Mouse (Mus musculus) spleen, embryonic (tissue): ENCODE measurements around the gene Rab9b.

Experiments used
- CTCF ChIA-PET: fragments of 350-600 bp; sonication (Branson Sonifier 250); formaldehyde crosslinking; loops from one replicate; lab custom pipeline; 2022; lab: Charles Lee

Gene Rab9b

DNA sequence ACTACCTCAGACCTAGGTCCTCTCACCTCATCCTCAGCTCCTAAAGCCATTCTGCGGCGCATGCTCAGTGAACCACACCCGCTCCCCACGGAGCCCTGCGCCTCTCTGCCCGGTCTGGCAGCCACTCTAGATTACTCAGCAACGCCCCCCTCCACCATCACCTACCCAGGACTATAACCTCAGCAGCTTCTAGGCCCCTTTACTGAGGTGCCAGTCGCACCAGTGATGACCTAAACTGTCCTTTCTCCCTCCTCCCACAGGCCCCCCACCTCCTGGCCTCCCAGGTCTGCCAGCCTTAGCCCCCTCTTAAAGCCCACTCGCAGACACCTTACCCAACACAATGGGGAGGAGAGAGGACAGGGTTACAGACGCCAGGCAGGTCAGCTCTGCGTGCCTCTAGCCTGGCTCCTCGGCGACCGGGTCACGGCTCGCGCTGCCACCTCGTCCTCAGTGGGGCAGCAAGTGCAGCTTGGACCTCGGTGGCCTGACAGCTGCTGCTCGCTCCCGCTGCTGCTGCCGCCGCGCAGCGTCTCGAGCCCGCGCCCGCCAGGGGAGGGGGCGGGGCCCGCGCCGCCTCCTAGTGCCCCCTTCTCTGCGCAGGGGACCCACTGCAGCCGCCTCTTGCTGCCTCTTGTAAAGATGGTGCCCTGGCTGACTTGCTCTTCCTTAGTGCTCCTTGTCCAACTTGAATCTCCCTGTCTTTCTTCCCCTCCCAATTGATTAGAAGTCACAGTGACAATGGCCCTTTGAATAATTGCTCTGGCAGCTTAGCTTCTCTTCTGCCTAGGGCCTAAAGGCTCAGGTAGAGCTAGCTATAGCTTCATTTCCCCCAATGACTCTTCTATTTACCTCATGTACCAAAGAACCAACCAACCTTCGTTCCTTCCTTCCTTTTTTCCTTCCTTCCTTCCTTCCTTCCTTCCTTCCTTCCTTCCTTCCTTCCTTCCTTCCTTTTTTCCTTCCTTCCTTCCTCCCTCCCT lies at the start of gene Rab9b:
Gene Rab9b, minus strand, starts transcription at position 695 of the 980 bp plus-strand sequence.
- CTCF ChIA-PET = no interaction called here

DNA sequence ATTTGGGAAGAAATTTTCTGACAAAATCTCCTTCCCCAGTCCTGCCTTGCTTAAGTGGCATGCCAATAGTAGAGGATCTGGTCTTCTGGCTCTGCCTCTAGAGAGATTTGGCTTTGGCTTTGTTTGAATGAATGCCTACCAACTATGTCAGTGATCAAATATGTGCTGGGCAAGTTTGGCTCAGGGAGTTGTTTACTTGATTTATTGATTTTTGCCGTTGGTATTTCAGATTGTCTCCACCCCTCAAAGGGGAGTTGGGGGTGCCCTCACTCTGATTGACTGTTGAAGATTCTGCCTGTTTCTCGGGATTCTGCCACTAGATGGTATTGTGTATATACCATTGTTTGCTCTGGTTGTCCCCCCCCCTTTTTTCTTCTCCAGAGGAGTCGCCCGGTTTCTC lies 35.8 kb upstream of the Rab9b start:
- CTCF ChIA-PET = no interaction called here

DNA sequence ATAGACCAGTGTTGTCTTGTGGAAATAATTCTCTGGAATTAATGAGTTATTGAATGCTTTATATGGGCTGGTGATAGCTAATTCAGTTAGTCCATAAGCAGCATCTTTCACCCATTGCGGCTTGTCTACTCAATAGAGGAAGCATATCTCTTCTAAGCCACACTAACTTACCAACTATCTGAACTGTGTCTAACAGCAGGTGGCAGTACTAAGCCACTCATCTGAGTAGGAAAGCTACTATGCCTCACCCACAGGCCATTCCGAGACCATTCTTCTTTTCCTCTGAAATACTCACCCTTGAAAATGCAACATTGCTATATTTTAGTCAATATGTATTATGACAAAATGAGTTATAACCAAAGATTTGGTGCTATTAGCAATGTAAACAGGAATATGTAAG lies 27.2 kb upstream of the Rab9b start:
- CTCF ChIA-PET = no interaction called here

DNA sequence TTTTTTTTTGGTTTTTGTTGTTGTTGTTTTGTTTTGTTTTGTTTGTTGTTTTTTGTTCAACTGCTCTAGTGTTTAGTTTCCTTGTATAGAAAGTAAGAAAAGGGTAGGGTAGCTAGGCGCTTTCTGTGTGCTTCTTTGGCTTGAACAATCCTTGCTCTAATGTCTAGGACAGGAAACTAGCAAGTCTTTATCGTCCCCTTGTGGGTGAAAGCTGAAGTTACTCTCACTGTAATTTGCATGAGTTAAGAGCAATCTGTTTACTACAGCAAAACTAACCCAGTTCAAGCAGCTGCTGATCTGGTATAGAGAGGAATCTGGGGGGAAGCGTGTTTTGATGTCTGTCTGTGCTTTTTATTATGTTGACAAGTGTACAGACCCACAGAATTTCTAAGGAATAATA lies 18.3 kb downstream of the Rab9b start:
- CTCF ChIA-PET = no interaction called here

DNA sequence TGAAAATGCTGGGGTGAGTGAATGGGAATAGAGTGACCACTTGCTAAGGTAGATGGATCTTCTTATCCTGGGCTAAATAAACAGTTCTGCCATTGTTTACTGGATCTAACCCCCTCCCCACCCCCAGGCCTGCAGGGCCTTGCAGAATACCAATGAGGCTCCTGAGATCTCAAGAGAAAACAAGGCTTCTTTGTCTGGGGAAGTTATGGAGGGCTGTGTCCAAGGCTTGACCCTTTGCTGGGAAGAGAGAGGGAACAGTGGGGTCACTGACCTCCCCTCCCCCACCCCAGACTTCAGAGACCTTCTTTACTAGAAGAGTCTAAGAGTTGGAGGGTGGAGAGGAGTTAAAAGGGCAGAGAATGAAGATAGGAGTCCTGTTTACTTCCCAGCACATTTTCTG lies 39.9 kb downstream of the Rab9b start:
- CTCF ChIA-PET = no interaction called here

DNA sequence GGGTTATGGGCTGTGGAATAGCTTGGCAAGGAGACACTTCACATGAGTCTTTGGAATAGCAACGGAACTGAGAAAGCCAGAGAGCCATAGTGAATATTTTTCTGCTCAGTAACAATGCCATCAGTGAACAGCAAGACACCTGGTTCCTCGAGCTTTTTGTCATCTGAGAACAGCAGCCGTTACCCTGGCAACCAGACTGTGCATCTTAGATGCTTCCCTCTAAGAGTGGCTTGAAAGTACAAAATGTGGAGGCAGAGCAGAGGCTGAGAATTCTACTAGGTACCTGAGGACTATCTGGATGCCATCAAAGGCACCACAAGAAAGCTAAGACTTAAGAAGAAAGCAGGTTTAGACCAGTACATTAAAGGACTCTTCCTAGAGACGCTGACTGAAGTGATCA lies 43.5 kb downstream of the Rab9b start:
- CTCF ChIA-PET = no interaction called here

DNA sequence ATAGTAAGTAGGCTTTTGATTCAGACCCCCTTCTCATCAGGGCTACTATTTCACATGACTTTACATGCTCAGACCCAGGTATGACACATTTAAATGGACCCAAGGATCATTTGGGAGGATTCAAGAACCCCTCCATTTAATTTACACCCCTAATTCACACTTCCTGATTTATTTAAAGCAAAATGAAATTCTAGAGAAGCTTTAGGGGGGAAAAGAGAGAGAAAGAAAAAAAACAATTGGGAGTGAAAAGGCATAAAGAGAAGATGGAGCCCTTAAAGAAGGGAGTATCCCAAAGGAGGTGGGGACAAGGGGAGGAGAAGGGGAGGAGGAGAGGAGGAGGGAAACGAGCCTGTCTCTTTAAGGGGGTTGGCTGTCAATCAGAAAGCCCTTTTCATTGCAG lies 46.2 kb downstream of the Rab9b start, which contains the start of gene Plp1:
Gene Plp1, plus strand, starts transcription at position 301 of the 400 bp plus-strand sequence.
- CTCF ChIA-PET = no interaction called here

DNA sequence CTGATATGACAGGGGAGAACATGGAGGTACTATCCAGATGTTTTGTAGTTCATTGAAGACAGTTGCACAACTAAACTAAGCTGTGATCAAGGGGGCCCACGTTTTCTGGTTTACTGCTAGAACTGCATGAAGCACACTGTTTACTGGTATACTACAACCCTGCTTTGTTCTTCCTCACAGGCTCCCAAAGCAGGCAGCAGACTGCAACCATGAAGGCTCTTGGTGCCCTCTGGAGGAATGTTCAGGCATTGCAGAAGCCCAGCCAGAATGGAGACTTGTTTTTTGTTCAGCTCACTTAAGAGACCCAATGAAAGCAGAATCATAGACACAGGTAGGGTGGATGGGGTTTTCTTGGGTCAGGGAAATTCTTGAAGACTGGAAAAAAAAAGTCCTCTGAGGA lies 48.3 kb downstream of the Rab9b start:
- CTCF ChIA-PET = no interaction called here

DNA sequence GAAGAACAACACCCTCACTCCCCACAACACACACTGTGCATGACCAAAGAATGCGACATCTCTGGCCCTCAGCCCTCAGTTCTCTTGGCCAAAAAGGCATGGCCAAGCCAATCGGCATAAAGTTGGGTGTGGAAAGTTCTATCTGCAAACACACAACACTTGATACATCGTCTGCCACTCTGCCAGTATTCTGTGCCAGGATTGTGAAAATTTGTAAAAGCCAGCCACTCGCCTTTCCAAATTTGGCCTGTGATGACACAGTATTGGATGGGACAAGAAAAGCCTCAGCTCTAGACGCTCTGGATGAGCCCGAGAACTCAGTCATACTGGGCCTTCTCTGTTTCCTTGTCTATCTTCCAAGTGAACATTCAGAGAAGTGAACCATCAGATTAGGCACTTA lies 48.8 kb downstream of the Rab9b start:
- CTCF ChIA-PET = no interaction called here
